Mouse (Mus musculus) E14TG2a.4 (cell line): ENCODE results near the gene Tlr7.

Source experiments
- CTCF ChIP-seq: conservative IDR thresholded peaks from 2 replicates; pipeline ENCODE4 v1.5.1; 2014; ENCODE audit warnings: low read length
- NANOG ChIP-seq: IDR thresholded peaks from 2 replicates; pipeline ENCODE4 v1.6.1; 2014; ENCODE audit warnings: borderline replicate concordance, low read length, mixed read lengths
- POU5F1 ChIP-seq: IDR thresholded peaks from 2 replicates; pipeline ENCODE4 v1.6.1; 2014; ENCODE audit warnings: low read length, borderline replicate concordance

DNA sequence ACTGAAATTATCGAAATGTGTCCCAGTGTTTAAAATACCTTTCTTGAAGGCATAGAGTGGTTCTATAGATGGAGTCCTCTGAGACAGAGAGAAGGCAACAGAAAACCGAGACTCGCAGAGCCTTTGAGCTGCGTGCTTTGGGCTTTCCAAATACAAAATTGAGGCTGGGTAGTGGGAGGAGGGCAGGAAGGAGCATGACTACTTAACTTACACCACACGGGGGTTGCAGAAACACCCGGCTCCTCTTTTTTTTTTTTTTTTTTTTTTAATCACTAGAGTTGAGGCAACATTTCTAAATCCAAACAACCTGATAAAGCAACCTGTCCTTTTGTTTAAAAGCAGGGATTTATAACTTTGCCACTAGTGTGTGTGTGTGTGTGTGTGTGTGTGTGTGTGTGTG is at the start of gene Tlr7:
- TF ChIP-seq CTCF (no peak), POU5F1 (no peak), NANOG (no peak)
